Mouse (Mus musculus): ENCODE results near the gene Foxn3.

Gene Foxn3

DNA sequence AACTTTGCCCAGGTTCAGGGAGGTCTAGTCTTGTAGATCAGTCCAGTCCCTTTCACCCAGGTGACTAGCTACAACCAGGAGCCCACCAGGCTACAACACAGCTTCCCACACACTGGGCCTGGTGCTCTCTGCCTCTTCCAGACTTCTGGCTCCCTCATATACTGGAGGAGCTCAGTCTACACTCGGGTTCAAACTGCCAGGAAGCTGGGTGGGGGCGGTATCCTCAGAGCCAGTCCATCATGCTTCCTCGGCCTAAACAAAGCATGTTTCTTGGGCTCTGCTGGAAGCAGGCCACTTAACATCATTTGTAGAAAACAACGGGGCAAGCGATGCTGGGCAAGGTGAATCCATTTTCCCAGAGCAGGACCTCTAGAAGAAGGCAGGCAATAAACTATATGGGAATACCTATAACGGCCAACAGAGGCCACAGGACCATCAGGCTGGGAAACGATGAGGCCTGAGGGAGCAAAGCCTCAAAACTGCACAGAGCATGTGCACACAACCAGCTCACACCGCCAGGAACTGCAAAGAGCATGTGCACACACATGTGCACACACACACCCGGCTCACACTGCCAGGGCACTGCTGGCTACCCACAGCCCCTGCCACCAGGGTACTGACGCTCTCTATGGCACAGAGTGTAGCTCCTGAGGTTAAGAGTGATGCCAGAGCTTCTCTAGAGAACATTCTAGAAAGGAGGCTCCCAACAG, 214.3 kb downstream of the Foxn3 start:
- no peak for DNase-seq

DNA sequence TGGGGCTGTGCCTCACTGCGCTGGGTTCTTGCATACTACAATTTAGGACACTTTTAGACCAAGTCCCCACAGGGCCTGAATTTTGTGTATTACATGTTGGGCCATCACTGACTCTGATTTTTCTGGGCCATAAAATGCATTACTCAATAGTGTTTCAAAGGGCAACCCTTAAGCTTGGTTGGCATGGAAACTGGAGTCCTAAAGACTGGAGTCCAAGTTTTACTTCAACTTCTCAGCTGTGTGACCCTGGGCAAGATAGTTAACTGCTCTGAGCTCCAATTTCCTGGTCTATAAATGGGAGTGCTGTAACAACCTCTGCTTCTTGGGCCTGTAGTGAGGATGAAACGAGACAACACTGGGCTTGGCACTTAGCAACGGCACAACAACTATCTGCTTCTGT, 215.9 kb downstream of the Foxn3 start:
- DNase-seq: no peak

DNA sequence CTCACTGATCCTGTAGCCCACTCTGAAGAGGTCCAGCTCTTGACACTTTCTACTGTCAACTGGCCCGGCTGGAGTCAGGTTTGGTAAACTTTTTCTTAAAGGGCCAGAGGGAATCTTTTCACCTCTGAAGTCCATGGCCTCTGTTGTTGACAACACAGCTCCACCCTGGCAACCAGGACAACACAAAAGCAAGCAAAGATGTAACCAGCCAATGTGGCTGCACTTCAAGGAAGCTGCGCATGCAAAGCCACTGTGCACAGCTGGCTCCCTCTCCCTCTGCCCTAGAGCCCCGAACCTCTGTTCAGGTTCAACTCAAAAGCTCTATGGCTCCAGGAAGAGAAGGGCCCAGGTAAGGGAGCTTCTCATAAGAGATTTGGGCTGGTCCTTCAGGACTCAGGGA, 216.4 kb downstream of the Foxn3 start:
- no peak for DNase-seq

DNA sequence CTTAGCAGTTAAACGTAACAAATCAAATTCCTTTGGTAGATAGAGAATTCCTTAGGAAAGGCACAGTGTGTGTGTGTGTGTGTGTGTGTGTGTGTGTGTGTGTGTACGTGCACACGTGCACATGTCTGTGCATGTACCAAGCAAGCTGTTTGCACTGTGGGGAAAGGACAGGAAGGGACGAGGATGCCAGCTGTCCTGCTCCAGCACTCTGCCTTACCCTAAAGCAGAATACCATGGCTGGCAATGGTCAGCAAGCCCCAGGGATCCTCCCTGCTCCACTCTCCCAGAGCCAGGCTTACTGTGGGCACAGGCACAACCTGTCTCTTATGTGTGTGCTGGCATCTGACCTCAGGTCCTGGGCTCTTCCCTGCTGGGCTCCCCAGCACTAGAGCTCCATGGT, 218.1 kb downstream of the Foxn3 start:
- no peak for DNase-seq

DNA sequence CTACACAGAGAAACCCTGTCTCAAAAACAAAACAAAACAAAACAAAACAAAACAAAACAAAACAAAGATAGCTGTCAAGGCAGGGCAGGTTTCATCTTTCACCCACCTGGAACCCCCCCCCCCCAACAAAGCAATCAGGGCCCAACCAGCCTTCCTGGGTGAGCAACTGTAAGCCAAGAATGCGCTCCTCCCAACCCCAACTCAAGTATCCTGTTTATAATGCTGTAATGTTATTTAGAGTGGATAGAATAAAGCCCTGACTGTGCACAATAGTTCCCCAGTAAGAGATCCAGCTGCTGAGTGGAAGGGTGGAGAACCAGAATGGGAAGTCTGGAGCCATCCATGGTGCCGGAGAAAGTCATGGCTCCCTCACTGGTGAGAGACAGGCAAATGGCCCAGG, 220.0 kb downstream of the Foxn3 start:
- no peak for DNase-seq

DNA sequence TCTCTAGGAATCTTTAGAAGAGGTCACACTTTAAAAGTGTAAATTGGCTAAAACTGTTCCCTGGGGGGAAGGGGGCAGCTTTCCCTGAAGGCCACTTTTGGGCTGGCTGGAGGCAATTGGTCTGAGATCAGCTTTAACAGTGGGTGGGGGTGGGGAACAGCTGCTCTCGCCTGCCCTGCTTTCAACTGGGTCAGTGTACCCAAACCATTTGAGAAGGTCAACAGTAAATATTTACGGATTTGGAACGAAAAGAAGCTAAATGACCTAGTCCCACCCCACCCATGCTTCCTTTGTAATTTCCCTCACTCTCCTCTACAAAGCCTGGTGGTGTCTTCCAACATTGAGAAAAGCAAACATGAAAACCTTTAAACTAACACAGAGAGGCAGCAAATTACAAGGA, 221.2 kb downstream of the Foxn3 start:
- no peak for DNase-seq

DNA sequence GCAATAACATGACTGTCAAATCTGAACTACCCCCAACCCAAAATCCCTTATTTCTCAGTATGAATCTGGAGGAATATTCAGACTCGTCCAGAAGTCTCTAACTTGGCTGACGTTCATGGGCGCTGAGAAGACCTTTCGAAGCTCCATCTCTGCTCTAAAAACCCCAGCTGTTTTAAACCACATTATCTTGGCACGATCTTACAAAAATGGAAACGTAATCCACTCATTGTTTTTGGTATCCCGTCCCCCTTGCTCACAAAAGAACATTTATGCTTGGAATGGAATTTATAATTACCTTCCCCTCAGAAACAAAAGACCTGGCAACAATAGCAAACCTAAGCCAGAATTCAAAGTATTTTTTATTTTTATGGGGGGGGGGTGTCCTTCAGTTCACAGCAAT, 221.6 kb downstream of the Foxn3 start:
- no peak for DNase-seq

DNA sequence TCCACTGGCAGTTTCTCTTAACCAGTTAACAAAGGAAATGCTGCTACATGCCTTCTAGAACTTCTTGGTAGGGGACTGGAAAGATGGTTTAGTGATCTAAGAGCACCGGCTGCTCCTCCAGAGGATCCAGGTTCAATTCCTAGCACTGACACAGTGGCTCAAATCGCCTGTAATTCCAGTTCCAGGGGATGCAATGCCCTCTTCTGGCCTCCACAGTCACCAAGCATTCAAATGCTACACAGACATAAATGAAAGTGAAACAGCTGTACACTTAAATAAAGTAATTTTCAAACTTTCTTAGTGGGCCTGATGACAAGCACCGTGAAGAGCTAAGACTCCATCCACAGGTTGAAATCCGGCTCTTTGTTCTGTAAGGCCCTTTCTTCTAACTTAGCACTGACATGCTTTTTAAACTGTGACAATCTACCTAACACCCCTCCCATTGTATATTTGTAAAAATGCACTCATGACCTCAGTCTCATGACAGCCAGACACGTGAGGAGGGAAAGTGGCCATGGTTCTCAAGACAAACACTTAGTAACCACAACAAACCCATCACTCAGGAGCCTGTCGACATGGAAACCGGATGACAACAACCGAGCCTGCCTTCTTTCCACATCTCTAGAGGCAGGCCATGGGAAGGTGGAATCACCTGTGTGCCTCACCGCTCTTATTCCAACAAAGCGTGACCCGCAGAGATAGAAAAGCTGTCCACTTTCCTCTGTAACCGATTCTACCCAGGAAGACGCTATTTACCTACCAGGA, 222.8 kb downstream of the Foxn3 start:
- no peak for DNase-seq

DNA sequence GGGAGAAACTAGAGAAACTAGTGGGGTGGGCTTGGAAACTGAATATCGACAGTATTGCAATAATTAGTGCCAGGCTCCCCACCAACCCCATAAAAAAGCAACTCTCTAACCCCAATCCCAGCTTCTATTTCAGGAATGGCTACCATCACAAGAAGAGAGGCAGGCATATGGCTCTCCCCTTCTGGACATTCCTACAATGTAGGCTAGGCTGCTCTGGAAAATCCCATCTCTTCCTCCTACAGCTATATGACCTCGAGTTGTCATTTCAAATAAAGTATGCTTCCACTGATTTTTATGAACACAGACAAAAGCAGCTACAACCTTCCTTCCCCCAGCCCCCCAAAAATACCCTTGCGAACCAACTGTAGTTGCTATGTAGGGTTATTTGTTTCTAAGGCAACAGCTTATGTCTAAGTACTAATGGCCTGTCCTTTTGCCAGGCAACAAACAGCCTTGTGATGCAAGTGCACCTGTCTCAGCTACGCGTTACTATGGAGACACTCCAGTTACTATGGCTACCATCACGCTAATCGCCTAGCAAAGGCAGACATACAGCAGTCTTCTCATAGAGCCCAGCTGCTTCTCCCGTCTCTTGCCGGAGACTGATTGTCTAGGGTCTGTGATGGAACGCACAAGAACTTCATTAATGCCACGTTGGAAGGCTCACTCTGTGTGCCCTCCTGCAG, 223.6 kb downstream of the Foxn3 start:
- no peak for DNase-seq

DNA sequence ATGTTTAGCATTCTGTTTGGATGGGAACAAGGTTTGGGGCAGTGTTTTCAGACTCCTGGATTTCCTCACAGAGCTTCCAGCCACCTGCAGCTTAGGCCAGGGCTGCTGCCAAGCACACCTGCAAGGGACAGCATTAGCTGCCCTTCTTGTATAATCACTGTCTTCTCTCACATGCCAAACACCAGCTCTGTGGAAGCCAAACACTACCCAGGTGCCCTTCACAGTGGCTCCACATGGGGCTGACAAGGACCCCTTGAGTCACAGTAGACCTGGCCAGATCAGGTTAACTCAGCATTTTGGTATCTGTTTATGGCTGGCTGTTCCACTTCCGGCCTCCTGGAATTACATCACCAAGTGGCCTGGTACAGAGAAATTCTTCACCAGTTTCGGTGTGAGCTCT, 224.6 kb downstream of the Foxn3 start:
- no peak for DNase-seq

DNA sequence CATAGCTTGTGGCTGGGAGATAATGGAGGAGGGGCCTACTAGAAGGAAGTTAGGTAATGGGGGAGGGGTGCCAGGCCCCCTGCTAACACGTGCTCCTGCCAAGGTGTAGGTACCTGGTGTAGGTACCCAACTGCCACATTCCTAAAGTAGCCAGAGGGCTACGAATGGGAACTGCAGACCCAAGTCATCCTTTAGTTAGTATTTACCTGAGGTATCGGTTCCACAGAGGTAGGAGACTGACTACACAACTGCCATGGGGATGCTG, 226.3 kb downstream of the Foxn3 start:
- DNase-seq: no peak

DNA sequence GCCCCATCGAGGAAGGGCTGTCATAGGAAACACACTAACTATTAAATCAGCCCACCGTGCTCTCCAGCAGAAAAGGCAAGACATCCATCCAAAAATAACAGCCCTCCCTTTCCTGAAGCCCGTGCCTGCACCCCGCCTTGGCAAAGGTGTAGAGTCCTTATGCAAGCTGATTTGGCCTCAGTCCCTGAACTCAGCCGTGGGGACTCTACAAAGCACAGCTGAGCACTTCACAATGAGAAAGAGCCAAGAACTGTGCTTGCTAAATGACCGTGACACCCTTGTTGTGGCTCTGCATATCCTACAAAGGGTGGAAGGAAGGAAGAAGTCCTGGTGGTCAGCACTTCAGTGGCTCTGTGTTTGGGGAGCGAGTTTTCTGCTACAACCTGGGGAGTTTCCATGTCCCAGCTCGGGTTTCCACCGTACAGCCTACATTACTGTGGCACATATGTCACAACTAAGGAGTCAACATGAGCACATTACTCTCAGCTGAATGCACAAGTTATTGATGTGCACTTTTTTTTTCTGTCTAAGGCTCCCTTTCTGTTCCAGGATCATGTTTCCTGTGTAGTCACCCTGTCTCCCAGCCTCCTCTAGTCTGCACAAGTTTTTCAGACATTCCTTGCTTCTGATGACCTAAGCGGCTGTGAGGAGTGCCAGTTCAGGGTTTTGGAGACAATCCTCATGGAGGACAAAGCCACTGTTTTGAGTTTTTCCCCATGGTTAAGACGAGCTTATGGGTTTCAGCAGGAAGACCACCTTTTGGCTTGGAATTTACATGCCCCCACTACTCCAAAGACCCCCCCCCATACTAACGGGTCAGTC, 226.8 kb downstream of the Foxn3 start:
- DNase-seq: peak; percentile 71

DNA sequence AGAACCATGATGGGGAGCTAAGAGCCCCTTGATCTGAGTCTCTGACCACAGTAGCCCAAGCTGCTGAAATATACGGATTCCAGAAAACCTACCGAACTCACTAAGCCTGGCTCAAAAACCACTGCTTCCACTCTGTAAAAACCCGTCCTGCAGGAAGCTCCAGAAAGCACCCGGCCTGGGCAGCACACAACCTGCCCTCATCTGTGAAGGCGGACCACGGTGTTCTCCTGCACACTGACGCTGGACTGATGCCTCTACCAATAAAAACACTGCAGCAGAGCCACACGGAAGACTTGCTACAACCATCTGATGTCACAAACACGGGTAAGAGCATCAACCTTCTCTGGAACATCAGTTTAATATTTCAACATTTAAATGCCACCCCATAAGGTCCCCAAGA, 227.8 kb downstream of the Foxn3 start:
- no peak for DNase-seq

DNA sequence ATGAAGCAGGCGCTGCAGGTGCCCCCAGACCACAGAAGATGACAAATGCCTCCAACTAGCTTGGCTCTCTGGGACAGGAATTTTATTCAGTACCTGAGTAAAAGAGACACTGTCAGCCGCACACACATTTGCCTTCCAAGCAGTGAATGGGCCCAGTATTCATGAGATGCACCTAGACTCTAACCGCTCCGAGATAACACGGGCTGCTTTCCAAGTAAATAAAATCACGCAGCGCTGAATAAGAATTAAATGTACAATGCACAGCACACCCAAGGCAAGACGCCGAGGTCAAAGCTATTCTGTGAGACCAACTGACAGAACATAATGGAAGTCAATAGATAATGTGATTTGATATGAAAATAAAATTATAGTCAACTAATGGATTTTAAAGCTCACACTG, 229.4 kb downstream of the Foxn3 start:
- no peak for DNase-seq

DNA sequence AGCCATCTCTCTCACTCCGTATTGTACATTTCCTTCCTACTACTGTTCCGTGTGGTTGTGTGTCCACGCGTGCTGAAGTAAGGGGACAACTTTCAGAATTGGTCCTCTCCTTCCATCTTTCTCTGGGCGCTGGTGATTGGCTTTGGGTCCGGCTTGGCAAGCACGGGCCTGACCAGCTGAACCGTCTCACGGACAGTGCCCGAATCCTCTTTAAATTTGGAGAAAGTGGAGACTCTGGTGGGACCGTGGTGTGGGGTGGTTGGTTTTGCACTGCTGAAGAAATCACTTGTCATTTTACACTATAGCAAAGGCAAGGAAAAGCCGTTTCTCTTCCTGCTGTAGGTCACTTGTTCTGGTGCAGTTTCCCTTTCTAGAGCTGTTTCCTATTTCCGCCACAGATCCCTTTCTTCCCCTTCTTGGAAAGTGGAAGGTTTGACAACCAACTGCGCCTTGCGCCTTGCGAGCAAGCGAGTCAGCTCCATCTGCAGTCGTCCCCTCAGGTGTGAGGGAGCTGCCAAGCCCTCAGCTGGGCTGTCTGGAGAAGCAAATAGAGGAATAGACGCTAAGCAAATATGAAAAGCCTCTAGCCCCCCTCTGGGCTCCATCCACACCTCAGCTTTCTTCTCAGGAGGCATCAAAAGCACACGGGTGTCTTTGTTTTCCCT, 229.9 kb downstream of the Foxn3 start:
- DNase-seq: no peak

DNA sequence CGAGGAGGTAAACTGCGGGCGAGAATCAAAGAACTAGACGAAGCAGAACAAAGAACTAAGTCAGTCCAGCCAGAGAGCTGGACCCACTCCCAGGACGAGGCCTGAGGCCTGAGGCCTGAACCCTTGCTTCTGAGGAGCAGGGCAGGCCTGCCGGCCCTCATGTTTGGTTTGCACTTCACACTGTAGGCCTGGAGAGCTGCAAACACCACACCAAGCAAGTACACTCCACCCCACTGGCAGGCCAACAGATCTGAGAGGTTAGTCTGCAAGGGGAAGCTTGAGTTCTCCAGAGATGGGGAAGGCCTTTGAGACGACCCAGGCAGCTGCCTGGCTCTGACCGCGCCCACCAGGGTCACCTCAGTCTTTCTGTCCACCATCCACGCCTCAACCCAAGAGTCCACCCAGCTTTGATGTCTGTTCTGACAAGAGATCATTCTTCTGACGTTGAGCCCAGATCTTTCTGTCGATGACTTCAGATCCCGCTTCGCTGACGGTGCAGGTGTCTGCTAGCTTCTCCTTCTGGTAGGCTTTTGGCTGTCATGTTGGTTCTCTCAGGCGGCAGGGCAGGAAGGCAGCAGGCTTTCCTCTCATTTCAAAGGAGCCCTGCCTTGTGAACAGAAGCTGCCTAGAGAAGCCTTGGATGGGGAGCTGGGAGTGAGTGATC, 231.1 kb downstream of the Foxn3 start:
- no peak for DNase-seq

DNA sequence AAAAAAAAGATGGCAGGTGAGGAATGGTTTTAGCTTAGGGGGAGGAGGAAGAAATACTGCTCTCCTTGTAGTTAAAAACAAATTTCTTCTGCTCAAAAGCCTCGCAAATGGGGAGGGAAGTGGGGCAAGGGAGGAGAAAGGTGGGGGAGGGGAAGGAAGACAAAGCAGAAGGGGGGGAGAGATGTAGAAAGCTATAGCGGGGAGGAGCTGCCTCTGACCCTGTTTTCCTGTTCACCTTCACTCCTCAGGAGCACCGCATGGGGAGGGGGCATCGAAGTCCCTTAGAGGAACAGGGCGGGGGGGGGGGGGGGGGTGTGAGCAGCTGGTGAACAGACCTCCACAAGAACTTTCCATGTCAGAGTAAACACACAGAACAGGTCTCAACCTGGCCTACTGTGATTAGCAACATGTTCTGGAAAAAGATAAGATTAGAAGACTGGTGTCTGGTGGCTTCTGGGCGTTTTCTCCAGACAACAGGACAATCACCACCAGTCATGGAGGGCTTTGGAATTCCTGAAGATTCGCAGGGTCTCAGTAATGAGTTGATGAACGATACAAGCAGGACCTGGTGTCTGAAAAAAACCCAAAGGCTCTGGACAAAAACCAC, 231.9 kb downstream of the Foxn3 start:
- DNase-seq: no peak

DNA sequence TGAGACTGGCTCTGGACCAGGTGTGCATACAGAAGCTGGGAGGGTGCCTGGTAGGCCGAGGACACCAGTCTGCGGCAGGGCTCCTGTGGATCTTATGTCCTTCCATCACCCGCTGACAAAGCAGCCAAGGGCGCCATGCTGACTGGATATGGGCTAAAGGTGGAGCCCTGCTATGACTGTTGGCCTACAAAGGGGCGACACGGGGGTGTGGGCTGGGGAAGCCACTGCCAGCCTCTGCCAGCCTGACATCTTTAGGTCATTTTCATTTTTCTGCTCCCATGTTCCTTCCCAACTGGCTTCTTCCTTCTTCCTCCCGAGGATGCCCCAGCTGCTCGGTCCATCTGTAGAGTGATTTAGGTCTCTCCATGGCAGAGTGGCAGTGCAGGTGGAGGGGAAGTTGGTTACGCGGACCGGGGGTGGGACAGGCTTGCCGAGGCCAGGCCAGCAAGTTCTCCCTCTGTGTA, 232.5 kb downstream of the Foxn3 start:
- no peak for DNase-seq

DNA sequence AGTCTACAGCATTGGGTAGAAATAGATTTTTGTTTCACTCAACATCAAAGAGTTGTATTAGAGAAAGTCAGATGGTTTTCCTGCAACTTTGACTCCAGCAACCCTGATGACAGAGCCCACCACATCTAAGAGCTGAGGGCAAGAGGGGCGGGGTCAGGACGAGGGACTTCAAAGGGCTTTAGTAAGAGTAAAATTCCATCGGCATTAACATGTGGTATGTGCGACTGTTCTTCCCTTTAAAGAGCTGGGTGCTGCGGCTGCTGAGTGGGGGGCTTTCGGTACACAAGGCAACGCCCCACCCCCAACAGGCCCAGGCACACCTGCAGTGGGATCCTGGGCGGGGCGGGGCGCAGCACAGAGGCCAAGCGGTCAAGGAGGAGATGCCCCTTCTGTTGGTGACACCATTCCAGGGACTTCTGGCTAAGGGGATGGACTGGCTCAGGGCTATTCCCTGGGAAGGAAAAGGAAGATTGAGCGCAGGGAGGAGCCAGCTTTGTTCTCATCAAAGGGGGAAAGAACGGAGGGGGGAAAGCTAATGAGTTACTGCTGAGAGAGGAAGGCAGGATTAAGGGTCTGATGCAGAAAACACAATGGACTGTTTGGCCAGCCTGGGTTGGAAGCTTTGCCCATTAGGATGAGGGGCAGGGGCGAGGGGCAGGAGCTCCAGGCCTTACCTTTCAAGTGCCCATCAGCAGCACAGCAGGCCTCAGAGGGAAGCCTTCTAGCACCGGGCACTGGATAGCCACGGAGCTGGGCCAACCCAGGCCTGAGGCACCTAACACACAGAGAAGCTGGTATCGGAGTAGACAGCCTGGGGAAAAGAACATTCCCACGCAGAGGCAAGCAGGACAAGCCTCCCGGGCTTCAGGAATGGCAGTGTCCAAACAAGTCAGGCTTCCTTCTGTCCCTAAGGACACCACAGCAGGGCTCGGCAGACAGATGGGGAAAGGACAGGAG, 233.8 kb downstream of the Foxn3 start:
- no peak for DNase-seq

DNA sequence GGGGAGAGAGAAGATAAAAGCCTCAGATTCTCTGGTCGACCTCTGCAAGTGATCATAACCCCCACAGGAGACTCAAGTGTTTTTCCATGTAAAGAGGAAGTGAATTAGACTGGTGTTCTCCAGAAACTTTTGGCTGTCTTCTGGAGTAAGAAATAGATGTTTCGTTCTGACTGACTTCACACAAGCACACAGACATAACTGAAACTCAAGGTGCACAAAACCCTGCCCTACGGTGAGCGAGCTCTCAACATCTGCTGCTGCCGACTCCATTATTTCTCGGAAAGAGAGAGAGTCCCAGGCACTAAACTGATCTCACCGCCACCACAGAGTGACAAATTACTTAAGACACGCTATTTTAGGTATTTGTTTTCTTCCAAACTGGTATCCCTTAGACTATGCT, 237.2 kb downstream of the Foxn3 start:
- DNase-seq: no peak
